Mouse (Mus musculus) c-Kit-positive CD71-positive TER-119-positive erythroid progenitor cells, embryonic 14.5 days (primary cell): ENCODE data around the gene Decr2.
"Not testable (repeated sequence)": the region's sequence is repeated elsewhere in the genome, so short reads cannot be mapped to it uniquely, and the experiment has no call there.

Experiments used
- DNase-seq: peaks from one replicate; pipeline ENCODE4 v3.0.0-alpha.2; 2013; ENCODE audit warnings: low spot score

Gene Decr2

DNA sequence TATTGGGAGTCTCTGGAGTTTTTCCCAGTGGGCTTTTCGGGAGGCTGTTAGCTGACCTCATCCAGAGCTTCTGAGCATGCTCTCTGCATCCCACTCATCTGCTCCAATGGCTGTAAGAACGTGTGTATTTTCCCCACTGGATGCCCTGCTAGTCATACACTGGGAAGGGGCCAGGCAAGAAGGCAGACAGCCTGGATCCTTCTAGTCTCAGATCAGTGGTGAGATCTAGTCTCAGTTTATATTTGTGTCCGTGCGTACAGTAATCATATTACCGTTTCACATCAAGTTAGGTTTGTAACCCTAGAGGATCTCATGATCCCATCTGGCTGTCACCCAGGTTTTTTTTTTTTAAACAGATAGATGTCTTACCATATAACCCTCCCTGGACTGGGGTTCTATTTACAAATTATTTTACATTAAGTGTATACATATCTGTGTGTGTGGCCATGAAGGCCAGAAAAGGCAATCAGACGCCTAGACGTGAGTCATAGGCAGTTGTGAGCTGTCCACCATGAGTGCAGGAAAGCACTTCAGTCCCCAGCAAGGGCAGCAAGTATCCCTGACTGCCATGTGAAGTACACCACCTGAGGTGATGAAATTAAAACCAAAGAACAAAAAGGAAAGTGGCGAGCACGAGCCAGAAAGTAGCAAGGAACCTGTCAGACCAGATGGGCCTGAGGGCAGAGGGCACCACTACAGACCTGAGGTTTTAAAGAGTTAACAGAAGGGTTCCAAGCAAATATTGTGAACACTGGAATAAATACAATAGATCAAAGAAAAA, 32.2 kb downstream of the Decr2 start:
- no peak for DNase-seq

DNA sequence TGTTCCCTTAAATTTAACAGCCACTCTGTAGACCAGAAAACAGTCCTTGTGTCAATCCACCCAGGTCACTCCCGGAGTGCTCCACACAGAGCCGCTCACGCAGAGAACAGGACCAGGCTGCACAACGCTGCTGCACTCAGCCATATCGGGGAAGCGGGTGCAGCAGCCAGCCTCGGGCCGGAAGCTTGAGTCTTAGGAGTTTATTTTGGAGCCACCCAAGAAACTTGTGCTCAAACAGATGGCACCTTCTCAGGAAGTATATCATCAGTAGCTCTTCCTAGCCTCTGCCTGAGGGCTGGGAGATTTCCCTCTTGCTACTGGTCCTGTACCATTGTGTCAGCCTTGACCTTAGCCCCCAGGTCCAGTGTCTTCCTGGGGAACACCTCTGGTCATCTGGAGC, 32.9 kb downstream of the Decr2 start:
- no peak for DNase-seq

DNA sequence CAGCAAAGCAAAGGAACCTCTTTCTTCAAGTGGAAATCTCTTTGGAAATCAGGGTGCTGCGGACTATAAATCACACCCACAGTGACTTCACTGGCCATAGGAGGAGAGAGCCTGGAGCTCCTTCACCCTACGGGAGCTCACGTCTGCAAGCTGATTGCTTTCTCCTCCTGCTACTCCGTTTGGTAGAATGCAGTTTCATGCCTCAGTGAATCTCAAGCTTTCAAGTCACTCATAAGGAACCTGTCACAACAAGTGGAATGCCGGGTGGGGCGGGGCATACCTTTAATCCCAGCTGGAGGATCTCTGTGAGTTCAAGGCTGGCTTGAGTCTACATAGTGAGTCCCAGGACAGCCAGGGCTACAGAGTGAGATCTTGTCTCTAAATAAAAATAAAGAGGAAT, 35.0 kb downstream of the Decr2 start:
- DNase-seq: no peak

DNA sequence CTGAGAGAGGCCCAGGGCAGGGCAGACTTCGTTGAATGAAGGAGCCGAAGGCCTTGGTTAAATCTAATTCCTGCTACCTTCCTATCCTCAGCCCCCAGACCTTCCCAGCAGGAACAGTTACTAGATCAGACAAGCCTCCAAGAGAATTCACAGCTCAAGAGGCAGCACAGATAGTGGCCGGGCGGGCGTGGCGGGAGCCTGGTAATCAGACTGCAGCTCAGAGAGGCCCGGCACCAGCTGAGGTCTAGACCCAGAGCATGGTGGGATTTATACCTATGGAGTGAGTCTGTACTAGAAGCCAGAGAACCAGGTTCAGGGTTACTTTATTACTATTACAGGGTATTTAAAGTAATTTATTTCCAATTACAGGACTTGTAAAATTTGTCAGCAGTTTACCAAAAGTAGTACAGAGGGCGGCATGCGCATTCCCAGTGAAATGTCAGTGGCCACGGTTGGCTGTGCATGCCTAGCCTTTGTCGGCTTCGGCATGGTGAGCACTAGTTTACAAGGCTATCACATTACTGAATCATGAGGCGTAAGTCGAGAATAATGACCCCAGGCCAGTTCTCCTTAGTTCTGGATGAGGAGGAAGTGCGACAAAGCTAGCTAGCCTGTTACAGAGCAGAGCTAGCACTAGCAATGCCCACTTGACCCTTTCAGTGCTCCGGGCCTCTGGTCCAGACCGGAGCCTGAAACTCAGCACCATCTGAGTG, 35.8 kb downstream of the Decr2 start:
- DNase-seq: no peak

DNA sequence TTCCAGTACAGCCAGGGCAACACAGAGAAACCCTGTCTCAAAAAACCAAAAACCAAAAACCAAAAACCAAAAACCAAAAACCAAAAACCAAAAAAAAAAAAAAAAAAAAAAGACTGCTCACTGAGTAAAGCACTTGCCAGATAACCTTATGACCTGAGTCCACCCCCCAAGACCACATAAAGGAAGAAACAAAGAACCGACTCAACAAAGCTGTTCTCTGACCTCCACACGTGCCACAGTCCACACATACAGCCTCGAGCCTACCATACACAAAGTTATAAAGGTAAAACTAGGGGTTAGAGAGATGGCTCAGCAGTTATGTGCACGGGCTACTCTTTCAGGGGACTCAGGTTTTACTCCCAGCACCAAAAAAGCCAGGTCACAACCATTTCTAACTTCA, 37.4 kb downstream of the Decr2 start:
- no peak for DNase-seq

DNA sequence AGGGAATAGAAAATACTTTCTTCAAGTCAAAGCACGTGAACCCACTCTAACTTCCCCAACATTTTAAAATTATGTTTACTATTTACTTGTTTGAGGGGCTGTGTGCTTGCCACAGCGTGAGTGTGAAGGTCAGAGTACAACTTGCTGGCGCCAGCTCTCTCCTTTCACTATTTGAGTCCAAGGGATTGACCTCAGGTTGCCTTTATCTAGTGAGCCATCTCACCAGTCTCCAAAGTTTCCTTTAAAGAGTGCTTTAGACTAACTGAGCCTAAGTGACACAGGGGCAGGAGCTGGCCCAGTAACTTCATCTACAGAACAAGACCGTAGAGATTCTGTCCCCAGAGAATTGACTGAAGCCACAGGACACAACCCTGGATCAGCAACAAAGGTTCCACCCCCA, 38.1 kb downstream of the Decr2 start:
- DNase-seq: no peak

DNA sequence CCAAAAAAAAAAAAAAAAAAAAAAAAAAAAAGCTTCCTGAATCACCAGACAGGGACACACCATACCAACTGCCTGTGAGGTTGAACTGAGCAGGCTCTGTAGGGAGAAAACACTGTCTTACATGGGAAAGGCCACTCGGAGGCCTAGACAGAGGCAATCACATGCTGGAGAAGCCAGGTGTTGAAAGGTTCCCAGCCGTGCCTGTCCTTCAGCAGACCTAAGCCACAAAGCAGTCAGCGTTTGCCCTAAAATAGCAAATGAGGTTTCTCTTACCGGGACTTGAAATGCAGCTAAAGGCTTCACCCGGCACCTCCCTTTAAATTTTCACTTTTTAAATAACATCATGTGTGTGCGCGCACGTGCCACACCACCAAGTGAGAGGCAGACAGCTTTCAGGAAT, 42.0 kb downstream of the Decr2 start:
- DNase-seq: no peak

DNA sequence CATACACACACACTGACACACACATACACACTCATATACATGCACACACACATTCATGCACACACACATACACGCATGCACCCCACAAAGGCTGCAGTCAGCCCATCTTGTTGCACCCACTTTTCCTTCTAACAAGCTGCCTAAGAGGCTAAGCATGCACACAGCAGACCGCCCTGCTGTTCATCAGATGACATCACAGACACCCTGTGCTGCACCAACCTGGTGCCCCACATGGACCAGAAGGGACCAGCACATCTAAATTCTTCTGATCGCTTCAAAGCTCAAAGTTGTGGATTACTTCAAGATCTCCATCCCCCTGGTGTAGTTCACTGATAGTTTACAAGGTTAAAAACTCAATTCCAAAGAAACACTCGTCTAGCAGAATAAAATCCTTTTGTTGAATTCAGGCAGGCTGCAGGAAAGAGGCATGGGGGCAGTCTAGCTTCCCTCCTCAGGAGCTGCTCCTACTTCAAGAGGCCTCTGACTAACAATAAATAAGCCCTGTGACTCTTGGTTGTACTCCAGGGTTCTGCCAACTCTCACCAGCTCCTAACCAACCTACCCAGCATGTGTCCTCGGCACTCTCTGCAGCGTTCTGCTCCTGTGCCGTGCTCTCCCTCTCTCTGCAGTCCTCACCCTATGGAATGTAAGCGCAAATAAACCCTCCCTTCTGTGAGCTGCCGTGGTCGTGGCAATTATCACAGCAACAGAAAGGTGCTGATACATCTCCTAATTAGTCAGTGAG, 43.7 kb downstream of the Decr2 start:
- DNase-seq: no peak

DNA sequence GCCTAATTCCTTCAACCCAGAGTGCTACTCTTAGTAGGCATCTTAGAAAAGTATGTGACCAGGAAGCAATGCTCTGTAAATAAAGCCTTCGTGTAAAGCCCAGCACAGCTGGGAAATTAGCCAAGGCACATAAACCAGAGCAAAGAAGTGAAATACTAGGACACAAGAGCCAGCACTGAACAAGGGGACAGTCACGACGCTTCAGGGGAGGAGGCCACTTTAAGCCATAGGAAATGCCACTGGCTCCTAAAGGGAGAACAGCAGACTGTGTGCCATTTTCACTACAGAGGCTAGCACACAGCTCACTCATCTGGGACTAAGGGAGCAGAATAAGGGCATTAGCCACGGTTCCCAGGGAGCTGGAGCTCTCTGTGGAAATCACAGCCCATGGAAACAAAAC, 44.9 kb downstream of the Decr2 start:
- DNase-seq: no peak

DNA sequence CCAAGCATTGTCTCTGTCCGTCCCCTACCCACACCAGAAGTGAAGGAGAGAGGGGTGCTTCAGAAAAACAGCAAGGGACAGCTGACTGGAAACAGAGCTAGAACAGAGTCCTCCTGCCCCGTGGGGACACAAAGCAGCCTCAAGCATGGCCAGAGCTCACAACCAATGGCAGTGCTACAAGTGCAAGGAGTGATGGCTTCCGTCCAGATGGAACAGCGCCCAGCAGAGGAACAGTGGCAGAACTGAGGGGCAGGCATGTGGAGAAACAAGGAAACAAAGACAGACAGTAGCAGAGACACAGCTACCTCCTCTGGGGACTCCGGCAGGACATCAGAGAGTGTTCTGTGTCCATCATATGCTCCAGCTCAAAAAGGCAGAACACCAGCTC, 46.9 kb downstream of the Decr2 start:
- DNase-seq: no peak

DNA sequence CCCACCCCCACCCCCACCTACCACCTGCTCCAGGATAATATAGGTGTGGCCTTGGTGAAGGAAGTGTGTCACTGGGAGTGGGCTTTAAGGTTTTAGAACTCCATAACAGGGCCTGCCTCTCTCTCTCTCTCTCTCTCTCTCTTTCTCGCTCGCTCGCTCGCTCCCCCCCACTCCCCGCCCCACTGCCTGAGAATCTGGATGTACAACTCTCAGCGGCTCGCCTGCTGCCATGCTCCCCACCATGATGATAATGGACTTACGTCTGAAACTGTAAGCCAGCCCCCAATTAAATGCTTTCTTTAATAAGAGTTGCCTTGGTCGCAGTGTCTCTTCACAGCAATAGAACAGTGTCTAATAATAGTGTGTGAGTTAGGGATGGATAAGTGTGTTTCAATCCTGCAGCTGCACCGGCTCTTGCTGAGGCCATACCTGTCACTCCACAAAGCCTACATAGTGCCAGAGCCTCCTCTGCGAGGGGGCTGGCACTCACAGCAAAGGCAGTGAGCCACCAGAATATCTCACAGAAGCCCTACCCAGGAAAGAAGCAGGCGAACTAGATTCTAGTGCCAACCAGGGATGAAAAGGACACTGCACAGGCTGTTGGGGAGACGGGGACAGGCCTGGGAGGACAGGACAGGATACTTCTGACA, 47.4 kb downstream of the Decr2 start:
- no peak for DNase-seq

DNA sequence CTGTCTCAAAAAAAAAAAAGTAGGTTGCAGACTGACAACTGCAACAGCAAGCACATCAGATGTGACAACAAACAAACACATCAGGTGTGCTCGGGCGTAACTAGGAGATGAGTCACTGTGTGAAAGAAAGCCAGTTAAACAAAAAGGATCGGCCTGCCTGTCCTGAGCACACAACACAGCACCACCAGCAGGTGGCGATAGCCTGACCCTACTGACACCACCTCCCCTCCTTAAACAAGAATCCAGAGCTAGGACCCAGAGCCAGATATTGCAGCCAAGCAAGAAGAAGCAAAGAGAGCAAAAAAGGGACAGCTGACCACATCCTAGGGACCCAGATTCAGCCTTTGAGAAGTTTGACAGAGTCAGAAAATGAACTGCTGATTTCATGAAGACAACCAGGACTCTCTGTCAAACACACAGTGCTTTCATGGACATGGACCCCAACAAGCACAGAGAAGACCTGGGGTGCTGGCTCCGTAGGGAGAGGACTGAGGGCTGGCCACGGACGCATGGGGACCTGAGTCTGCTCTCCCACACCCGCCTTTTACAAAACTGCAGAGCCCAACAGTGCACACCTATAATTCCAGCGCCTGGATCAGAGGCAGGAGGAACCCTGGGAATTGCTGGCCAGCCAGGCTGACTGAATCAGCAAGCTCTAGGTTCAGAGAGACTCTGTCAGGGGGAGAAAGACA, 48.9 kb downstream of the Decr2 start:
- peak; percentile 50 for DNase-seq

DNA sequence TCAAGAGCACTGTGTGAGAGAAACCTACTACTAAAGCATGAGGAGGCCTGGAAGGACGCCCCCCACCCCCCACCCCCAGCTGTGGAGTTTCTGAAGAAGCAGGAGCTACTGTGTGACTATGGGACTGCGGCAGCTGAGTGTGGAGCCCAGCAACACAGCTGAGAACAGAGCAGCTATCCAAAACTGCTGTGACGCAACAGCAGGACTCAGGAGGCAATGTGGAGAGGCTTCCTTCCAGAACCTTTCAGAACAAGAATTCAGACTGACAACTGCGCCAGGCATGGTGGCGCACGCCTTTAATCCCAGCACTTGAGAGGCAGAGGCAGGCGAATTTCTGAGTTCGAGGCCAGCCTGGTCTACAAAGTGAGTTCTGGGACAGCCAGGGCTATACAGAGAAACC, 49.4 kb downstream of the Decr2 start:
- DNase-seq: not testable (repeated sequence)

DNA sequence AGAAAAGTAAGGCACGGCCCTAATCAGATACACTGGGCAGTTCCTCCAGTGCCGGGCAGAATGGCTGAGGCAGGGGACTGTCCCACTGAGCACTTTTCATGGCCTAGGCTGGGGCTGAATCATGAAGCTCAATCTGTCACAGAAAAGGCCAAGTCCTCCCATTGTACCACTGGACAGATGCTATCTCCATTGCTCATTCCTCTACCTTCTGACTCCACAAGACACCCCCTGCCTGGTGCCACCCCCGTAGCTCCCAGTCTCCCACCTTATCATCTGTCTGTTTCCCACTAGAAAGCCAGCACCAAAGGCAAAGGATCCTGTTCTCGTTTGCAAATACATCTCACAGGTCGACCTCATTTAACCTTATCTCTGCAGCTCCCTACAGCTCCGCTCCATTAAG, 58.1 kb downstream of the Decr2 start:
- DNase-seq: no peak

DNA sequence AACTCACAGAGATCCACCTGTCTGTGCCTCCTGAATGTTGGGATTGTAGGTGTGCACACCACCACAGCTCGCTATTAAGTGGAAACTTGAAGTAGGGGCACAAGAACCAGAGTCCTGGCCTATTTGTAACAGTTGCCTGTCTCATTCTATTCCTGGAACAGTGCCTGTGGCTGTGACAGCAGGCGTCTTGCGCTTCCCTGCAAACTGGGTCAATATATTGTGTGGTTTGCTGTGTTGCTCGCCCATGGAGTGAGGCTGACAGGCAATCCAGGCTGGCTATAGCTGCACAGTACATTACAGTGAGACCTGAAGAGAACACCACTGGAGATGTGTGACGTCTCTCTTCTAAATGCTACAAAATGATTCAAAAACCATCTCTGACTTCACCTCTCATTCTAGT, 58.6 kb downstream of the Decr2 start:
- no peak for DNase-seq
